Mouse (Mus musculus) stomach, postnatal 0 days (tissue): ENCODE measurements around the gene Shbg. TPM values are rescaled to one million over a fixed set of nuclear protein-coding genes. Genes with fewer than 3 reads are reported as not detected.
"Not testable (repeated sequence)": the region's sequence is repeated elsewhere in the genome, so short reads cannot be mapped to it uniquely, and the experiment has no call there.

Experiments used
- ATAC-seq: fragments of 200-750 bp; cut with Nextera tagmentation; 2 replicates; pipeline ENCODE4 v1.8.0; 2017; ENCODE audit not compliant: low FRiP score, low TSS enrichment
- DNase-seq: peaks from one replicate; pipeline ENCODE4 v3.0.0-alpha.2; 2016; ENCODE audit warnings: low spot score
- H3K27ac ChIP-seq: fragments of 300-500 bp; sonication (generic); replicated peaks from 2 replicates; pipeline ENCODE4 v1.5.1; 2014; ENCODE audit warnings: mild to moderate bottlenecking, control low read depth
- H3K27me3 ChIP-seq: fragments of 300-500 bp; sonication (generic); 2 replicates; pipeline ENCODE4 v1.6.1; 2014; ENCODE audit warnings: low read length; ENCODE audit not compliant: control insufficient read depth, insufficient read depth
- H3K36me3 ChIP-seq: fragments of 300-500 bp; sonication (generic); 2 replicates; pipeline ENCODE4 v1.6.1; 2014; ENCODE audit warnings: low read length, mixed read lengths; ENCODE audit not compliant: control insufficient read depth, insufficient read depth
- H3K4me1 ChIP-seq: fragments of 300-500 bp; sonication (generic); replicated peaks from 2 replicates; pipeline ENCODE4 v1.6.1; 2014; ENCODE audit warnings: antibody characterized with exemption; ENCODE audit not compliant: control insufficient read depth, insufficient read depth
- H3K4me2 ChIP-seq: fragments of 300-500 bp; sonication (generic); replicated peaks from 2 replicates; pipeline ENCODE4 v1.6.1; 2014; ENCODE audit warnings: low read depth, mild to moderate bottlenecking, control low read depth, moderate library complexity
- H3K4me3 ChIP-seq: fragments of 300-500 bp; sonication (generic); 2 replicates; pipeline ENCODE4 v1.5.1; 2014; ENCODE audit warnings: low read depth, low read length, control low read depth
- H3K9ac ChIP-seq: fragments of 300-500 bp; sonication (generic); 2 replicates; pipeline ENCODE4 v1.6.1; 2014; ENCODE audit warnings: mild to moderate bottlenecking, low read length, control low read depth, mixed read lengths
- H3K9me3 ChIP-seq: fragments of 300-500 bp; sonication (generic); 2 replicates; pipeline ENCODE4 v1.6.1; 2016; ENCODE audit warnings: low read length; ENCODE audit not compliant: control insufficient read depth
- CTCF ChIP-seq: IDR thresholded peaks from 2 replicates; pipeline ENCODE4 v1.5.1; 2016; ENCODE audit warnings: antibody characterized with exemption, low read depth, mild to moderate bottlenecking, moderate library complexity
- EP300 ChIP-seq: optimal IDR thresholded peaks from 2 replicates; pipeline ENCODE3; 2016; ENCODE audit warnings: antibody characterized with exemption
- WGBS: fragments of 180-500 bp; shearing (Covaris S2); extraction: QIAGEN DNeasy Blood & Tissue Kit; methylation state at CpG from one replicate; pipeline ENCODE4 v1.1.7; 2014; 5-methylcytosine and 5-hydroxymethylcytosine counted together
- polyA plus RNA-seq: library from polyadenylated mRNA; unstranded; fragments of >200 nt; fragmentation: Nextera tagmentation; extraction: Ambion mirVana; gene quantifications from 2 replicates; pipeline ENCODE4 v1.2.1, GENCODE M21; 2015

Shbg gene
- polyA plus RNA-seq, 1 experiment from 2014 or later, result not detected

DNA sequence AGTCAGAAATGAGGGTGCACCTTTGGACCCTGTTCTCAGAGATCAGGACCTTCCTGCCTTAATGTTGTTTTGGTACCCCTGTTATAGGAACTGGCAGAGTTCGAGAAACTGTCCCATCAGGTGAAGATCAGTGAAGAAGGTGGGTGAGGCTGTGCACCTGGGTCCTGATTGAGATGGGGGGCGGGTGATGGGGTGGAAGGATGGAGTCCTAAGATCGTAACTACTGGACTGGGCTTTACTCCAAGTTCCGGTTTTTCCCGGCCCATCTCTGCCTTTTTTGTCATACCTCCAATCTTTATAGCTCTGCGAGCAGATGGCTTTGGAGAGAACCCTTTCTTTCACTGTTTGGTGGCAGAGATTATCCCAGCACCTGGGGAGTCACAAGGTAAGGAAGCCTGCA is 4.7 kb upstream of the Shbg start:
- 0 out of 2 replicates have a peak, but pooled peaks have one; percentile 13 for ATAC-seq
- Histone ChIP-seq H3K9me3 (no peaks in the 10 kb centered on the region), H3K4me1 (no peaks in the 10 kb centered on the region), H3K4me3 (peak overlapping the region; percentile 52), H3K27ac (peak overlapping the region; percentile 58), H3K27me3 (no peaks in the 10 kb centered on the region), H3K36me3 (no peaks in the 10 kb centered on the region), H3K9ac (peak overlapping the region; percentile 68), H3K4me2 (peak overlapping the region; percentile 70)
- TF ChIP-seq CTCF (no peak), EP300 (no peak)
- DNase-seq, result no peak
- WGBS, result 21% methylated on average over 6 of the region's 6 CpGs

DNA sequence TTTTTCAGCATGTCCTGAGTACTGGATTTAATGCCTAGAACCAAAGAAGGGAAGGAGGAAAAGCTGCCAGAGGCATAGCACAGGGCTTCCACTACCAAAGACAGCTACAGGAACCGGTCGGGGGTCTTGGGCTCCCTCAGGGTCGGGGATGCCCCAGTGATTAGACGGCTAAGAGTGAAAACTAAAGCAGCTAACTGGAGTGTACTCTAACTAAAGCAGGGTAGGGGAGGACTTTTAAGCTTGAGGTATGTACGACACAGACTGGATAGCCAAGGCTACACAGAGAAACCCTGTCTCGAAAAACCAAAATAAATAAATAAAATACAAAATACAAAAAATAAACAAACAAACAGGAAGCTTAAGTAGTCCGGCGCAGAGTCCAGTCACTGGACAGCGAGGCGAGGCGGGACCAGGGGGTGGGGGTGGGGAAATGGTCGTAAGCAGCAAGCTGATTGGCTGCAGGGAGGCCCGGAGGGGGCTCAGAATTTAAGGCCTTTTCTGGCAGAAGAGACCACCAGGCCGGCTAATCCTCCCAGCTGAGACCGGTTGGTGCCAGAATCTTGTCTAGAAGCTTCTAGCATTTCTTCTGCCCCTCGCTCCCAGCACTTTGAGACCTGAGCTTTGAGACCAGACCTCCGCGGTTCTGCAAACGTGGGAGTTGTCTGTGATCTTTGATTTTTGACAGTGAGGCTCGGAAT is 4.0 kb upstream of the Shbg start, which contains the start of gene Sat2:
TSS of gene Sat2 (plus strand) at position 454 of the 698 bp plus-strand sequence.
- DNase-seq (peak; percentile 77), ATAC-seq (peak; percentile 82)
- Histone ChIP-seq H3K27ac (peak within 1 kb of the TSS; percentile 63), H3K27me3 (no peaks in the 10 kb centered on the region), H3K4me1 (no peaks in the 10 kb centered on the region), H3K4me3 (peak within 1 kb of the TSS; percentile 52), H3K9me3 (no peaks in the 10 kb centered on the region), H3K36me3 (no peaks in the 10 kb centered on the region), H3K9ac (peak within 1 kb of the TSS; percentile 68), H3K4me2 (peak within 1 kb of the TSS; percentile 70)
- TF ChIP-seq CTCF, result no peak
- no peak for TF ChIP-seq EP300
- WGBS, result 2% methylated on average over 20 of the region's 20 CpGs

DNA sequence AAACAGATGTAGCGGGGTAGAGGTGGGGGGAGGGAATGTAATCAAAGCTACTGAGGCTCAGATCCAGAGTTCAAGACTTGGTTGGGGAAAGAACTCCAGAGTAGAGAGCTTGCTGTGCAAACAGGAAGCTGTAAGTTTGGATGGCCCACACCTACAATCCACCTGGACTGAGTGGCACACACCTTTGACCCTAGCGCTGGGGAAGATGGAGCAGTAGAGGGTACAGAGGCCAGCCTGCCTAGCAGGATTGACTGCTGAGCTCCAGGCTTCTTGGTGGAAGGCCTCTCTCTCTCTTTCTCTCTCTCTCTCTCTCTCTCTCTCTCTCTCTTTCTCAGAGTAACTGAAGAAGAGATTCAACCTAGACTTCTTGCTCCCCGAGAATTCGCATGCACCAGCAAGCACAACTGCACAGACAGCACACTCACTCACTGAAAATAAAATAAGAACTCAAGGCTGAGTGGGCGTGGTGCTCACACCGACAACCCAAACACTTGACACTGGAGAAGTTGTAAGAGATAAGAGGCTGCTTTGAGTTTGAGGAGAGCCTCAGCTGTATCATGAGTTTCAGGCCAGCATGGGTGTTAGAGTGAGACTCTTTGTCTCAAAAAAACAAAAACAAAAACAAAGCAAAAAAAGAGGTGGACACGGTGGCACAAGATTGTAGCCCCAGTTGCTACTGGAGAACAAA is 2.8 kb upstream of the Shbg start:
- DNase-seq (no peak), ATAC-seq (no peak; the same call in 1 of the 2 replicates)
- Histone ChIP-seq H3K4me1 (no peaks in the 10 kb centered on the region), H3K4me3 (no peak overlapping the region), H3K27me3 (no peaks in the 10 kb centered on the region), H3K4me2 (no peak overlapping the region), H3K36me3 (no peaks in the 10 kb centered on the region), H3K9ac (no peak overlapping the region), H3K9me3 (no peaks in the 10 kb centered on the region), H3K27ac (no peak overlapping the region)
- TF ChIP-seq EP300 (no peak), CTCF (no peak)
- WGBS, result 67% methylated on average over 7 of the region's 7 CpGs

DNA sequence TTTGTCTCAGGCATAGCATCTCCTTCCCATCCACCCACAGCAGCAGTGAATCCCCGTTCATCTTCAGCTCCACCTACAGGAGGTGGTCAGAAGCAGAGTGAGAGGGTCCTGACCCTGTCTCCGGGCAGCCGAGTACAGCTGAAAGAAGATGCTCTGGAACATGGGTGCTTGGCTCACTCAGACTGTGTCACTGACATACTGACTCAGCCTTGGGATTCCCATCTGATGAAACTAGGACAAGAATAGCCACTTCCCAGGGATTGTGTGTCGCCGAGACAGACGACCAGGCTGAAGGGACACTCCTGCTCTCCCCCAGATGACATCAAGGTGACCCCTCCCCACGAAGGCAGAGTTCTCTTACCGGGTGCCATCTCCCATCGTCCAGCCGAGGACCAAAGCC is 924 bp downstream of the Shbg start:
- TF ChIP-seq EP300, result no peak
- no peak for TF ChIP-seq CTCF
- 35% methylated on average over 10 of the region's 10 CpGs for WGBS

DNA sequence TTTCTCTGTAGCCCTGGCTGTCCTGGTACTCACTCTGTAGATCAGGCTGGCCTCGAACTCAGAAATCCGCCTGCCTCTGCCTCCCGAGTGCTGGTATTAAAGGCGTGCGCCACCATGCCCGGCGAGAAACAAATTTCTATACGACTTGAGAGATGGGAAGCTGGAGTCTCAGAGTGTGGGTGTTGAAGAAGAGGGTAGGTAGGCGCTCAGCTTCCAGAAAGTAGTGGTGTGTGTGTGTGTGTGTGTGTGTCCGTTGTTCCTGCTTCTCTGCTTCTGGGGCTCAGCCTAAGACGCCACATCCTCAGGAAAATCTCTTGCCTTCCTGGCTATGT is 3.5 kb downstream of the Shbg start:
- DNase-seq, ATAC-seq, H3K36me3 ChIP-seq, H3K9me3 ChIP-seq, H3K27me3 ChIP-seq, H3K4me2 ChIP-seq, H3K9ac ChIP-seq, H3K4me3 ChIP-seq, H3K27ac ChIP-seq, H3K4me1 ChIP-seq: not testable (repeated sequence)
- 57% methylated on average over 11 of the region's 11 CpGs for WGBS

More for the DNA sequence above, 924 bp downstream of the Shbg start:
- no peaks in the 10 kb centered on the region for H3K36me3 ChIP-seq
- H3K27me3 ChIP-seq, result no peaks in the 10 kb centered on the region
- no peak for DNase-seq
- H3K4me1 ChIP-seq, result no peaks in the 10 kb centered on the region
- H3K9me3 ChIP-seq, result no peaks in the 10 kb centered on the region
- no peak overlapping the region for H3K4me2 ChIP-seq
- no peak overlapping the region for H3K27ac ChIP-seq
- ATAC-seq, result no peak
- no peak overlapping the region for H3K9ac ChIP-seq
- H3K4me3 ChIP-seq, result no peak overlapping the region

DNA sequence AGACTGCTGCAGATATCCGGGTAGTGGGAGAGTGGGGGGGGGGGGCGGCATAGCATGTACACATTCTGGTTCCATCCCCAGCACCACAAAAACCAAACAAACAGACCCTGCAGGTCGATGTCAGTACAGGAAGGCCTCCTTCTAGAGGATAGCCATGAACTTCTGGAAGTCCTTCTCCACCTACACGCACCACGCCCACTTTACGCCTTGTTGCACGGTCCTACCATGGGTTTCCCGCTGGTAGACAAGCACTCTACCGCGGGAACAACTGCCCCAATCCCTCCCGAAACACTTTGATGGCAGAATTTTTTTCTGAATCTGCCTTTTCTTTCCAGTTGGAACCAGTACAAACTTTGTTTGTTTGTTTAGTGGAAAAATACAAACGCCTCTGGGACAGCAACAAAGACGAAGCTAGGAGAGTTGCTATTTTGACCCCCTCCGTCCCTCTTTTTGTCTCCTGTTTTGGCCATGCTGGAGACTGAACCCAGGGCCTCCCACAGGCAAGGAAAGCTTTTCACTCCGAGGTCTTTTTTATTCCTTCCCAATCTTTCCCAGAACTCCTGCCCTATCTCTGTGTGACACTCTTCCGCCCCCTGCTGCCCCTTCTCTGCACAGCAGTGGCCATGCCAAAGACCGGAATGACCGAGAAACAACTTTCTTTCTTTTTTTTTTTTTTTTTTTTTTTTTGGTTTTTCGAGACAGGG is 4.0 kb downstream of the Shbg start:
- Histone ChIP-seq H3K9ac (peak overlapping the region; percentile 35; the same call in 1 of the 2 replicates), H3K4me3 (no peak overlapping the region), H3K27ac (no peak overlapping the region), H3K4me2 (peak overlapping the region; percentile 36; the same call in 1 of the 2 replicates), H3K9me3 (no peaks in the 10 kb centered on the region), H3K4me1 (no peaks in the 10 kb centered on the region), H3K27me3 (no peaks in the 10 kb centered on the region), H3K36me3 (no peaks in the 10 kb centered on the region)
- peak; percentile 90 for TF ChIP-seq CTCF
- TF ChIP-seq EP300, result no peak
- 15% methylated on average over 19 of the region's 19 CpGs for WGBS
- DNase-seq (peak; percentile 86), ATAC-seq (peak; percentile 67)
